Mouse (Mus musculus) CH12.LX (cell line): ENCODE results near the gene Olfr1424. TPM values are rescaled to one million over a fixed set of nuclear protein-coding genes. Genes with fewer than 3 reads are reported as not detected.
A peak's percentile ranks its signal among the peaks of the same experiment; 100 is the strongest.

ENCODE experiments used
- DNase-seq: peaks from one replicate; pipeline ENCODE4 v3.0.0-alpha.2; 2013; ENCODE audit errors: extremely low read depth
- H3K27ac ChIP-seq: 2 replicates; pipeline ENCODE4 v1.5.1; 2012; ENCODE audit warnings: low read depth, mild to moderate bottlenecking, control low read depth, moderate library complexity; ENCODE audit not compliant: insufficient read depth
- H3K27me3 ChIP-seq: replicated peaks from 2 replicates; pipeline ENCODE3; 2012; ENCODE audit warnings: inconsistent platforms
- H3K36me3 ChIP-seq, 2 experiments: replicated peaks in 1 of 2; 2 replicates each; pipeline versions ENCODE3 to v1.6.1; 2012; ENCODE audit warnings: inconsistent platforms in 1 of 2, low read length in 1 of 2, mild to moderate bottlenecking in 1 of 2, mixed read lengths in 1 of 2, moderate library complexity in 1 of 2; ENCODE audit not compliant: control insufficient read depth in 1 of 2, insufficient read depth in 1 of 2
- H3K4me1 ChIP-seq, 2 experiments: 2 replicates each; pipeline ENCODE4 v1.6.1; 2012; ENCODE audit warnings: inconsistent platforms in 1 of 2, moderate library complexity in 1 of 2; ENCODE audit not compliant: insufficient read depth in 2 of 2, control insufficient read depth in 1 of 2
- H3K4me2 ChIP-seq: 2 replicates; pipeline ENCODE4 v1.6.1; 2012; ENCODE audit warnings: low read depth, mild to moderate bottlenecking, control low read depth; ENCODE audit not compliant: poor library complexity, insufficient read depth, severe bottlenecking
- H3K4me3 ChIP-seq, 3 experiments: fragments of 150-350 bp in 1 of 3; sonication (generic) in 1 of 3; replicated peaks in 1 of 3; 2 replicates each; pipeline versions ENCODE3 to v1.5.1; 2011 to 2012; ENCODE audit warnings: low read depth in 2 of 3, low read length in 2 of 3, mild to moderate bottlenecking in 2 of 3, moderate library complexity in 2 of 3, control low read depth in 1 of 3, improper control_type of control experiment in 1 of 3, inconsistent platforms in 1 of 3, mixed read lengths in 1 of 3; ENCODE audit not compliant: poor library complexity in 1 of 3
- H3K79me2 ChIP-seq: replicated peaks from 2 replicates; pipeline ENCODE4 v1.6.1; 2012; ENCODE audit warnings: mild to moderate bottlenecking, moderate library complexity; ENCODE audit not compliant: control insufficient read depth, poor library complexity, insufficient read depth, severe bottlenecking; ENCODE audit errors: extremely low read depth
- H3K9ac ChIP-seq: 2 replicates; pipeline ENCODE4 v1.6.1; 2012; ENCODE audit warnings: low read depth, mild to moderate bottlenecking, control low read depth, moderate library complexity; ENCODE audit not compliant: insufficient read depth
- H3K9me3 ChIP-seq: replicated peaks from 2 replicates; pipeline ENCODE3; 2012; ENCODE audit warnings: low read length, inconsistent platforms, mixed read lengths
- CHD1 ChIP-seq: IDR thresholded peaks from 2 replicates; pipeline ENCODE4 v1.6.1; 2012; ENCODE audit warnings: low read depth, low read length, improper control_type of control experiment, inconsistent platforms
- CTCF ChIP-seq, 2 experiments: IDR thresholded peaks in 1 of 2; conservative IDR thresholded peaks in 1 of 2; 2 replicates each; pipeline ENCODE4 v1.5.1; 2011 to 2012; ENCODE audit warnings: low read depth in 2 of 2, low read length in 2 of 2, improper control_type of control experiment in 1 of 2, inconsistent platforms in 1 of 2, mild to moderate bottlenecking in 1 of 2, moderate library complexity in 1 of 2
- KAT2A ChIP-seq: IDR thresholded peaks from 2 replicates; pipeline ENCODE4 v1.6.1; 2012; ENCODE audit warnings: low read length, improper control_type of control experiment, inconsistent platforms; ENCODE audit not compliant: insufficient replicate concordance
- POLR2A ChIP-seq: IDR thresholded peaks from 2 replicates; pipeline ENCODE4 v1.6.1; 2011; ENCODE audit warnings: low read depth, mild to moderate bottlenecking, improper control_type of control experiment, low read length
- TBP ChIP-seq: conservative IDR thresholded peaks from 2 replicates; pipeline ENCODE4 v1.6.1; 2011; ENCODE audit warnings: low read depth, low read length, improper control_type of control experiment
- UBTF ChIP-seq: IDR thresholded peaks from 2 replicates; pipeline ENCODE4 v1.6.1; 2012; ENCODE audit warnings: low read depth, mild to moderate bottlenecking, inconsistent platforms, low read length, improper control_type of control experiment, moderate library complexity
- USF2 ChIP-seq: conservative IDR thresholded peaks from 2 replicates; pipeline ENCODE4 v1.6.1; 2011; ENCODE audit warnings: low read depth, low read length, improper control_type of control experiment
- ZNF384 ChIP-seq: IDR thresholded peaks from 2 replicates; pipeline ENCODE4 v1.6.1; 2012; ENCODE audit warnings: low read depth, low read length, improper control_type of control experiment, inconsistent platforms
- dilution Hi-C: fragments of 300-500 bp; cut with MboI; formaldehyde crosslinking; loops from 2 replicates; pipeline ENCODE4 v1.14.3; 2020; ENCODE audit warnings: low sequenced_read_pairs; ENCODE audit not compliant: extremely low pct_unique_long_range_greater_than_20kb, extremely low pct_ligation_motif_present
- in situ Hi-C: fragments of 300-500 bp; cut with MboI; formaldehyde crosslinking; loops from 3 replicates; pipeline ENCODE4 v1.14.3; 2019; ENCODE audit warnings: low sequenced_read_pairs, low pct_ligation_motif_present, low pct_unique_long_range_greater_than_20kb, mixed read lengths
- polyA plus RNA-seq: library from polyadenylated mRNA; unstranded; fragments of >175 nt; gene quantifications from 2 replicates; pipeline ENCODE4 v1.2.1, GENCODE M21; 2012; ENCODE audit warnings: low read depth; ENCODE audit not compliant: insufficient read length
- total RNA-seq, 2 experiments: library from RNA; depleted of rRNA; stranded (reverse); fragments of 300-350 nt in 1 of 2; fragments of >200 nt in 1 of 2; gene quantifications; 2 replicates each; pipeline ENCODE4 v1.2.3; 2012 to 2014

Gene Olfr1424
- total and polyA plus RNA-seq, 3 experiments: not detected

DNA sequence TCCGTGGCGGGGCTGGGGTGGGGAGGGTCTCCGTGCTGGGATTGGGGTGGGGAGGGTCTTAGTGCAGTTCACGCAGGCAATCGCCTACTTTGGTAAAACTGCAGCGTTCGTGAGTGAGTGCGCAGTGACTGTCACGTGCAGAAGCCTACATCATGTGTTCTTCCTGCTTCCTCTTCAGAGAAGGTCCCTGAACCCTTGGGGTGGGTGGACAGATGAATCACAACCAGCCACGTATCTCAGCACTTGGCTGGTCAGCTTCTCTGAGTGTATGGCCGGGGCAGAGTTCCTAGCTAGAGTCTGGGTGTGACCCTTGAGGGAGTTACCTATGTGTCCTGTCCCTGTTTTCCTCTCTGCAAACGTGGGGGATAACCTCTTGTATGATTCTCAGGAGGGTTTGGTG is 49.3 kb downstream of the Olfr1424 start:
- peak overlapping the region; percentile 17 to 25 (median 17) for H3K4me3 ChIP-seq
- peak; percentile 52 for DNase-seq

DNA sequence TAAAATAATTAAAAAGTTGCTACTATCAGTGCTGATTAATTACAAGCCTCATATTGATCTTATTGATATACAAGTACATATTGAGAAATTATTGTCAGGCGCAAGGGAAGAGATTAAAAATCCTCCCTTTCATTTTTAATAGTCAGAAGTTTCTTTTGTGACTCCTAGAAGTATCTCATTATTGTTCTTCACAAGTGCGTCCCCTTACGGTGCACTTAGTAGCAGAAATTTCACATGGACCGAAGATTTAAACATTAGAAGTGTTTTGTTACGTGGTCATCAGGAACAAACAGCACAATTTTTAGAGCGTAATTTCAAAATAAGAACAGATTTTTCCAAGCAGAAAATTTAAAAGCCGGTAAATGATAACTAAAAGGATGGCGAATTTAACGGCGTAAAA is 49.9 kb downstream of the Olfr1424 start:
- Histone ChIP-seq H3K27me3 (no peaks in the 10 kb centered on the region), H3K9ac (peak overlapping the region; percentile 75), H3K36me3 (no peaks in the 10 kb centered on the region), H3K4me1 (peaks cover 0 to 4% of the 10 kb centered on the region in 2 experiments; a peak in 1 of 4 replicates), H3K79me2 (no peaks in the 10 kb centered on the region), H3K9me3 (no peaks in the 10 kb centered on the region), H3K4me3 (peak overlapping the region in 2 of 3 experiments; percentile 47 to 60), H3K4me2 (peak overlapping the region; percentile 21), H3K27ac (no peak overlapping the region)
- DNase-seq: no peak
- dilution Hi-C loops: no loop called here
- in situ Hi-C loops: loop anchor here (10.0 to 25.0 kb wide), 2 partner anchors 475 to 562 kb away; no protein-coding TSS in a partner anchor
- TF ChIP-seq ZNF384 (no peak), CHD1 (no peak)

More for the DNA sequence above, 49.3 kb downstream of the Olfr1424 start:
- Histone ChIP-seq H3K4me1 (peaks cover 0 to 4% of the 10 kb centered on the region in 2 experiments; a peak in 1 of 4 replicates), H3K9me3 (no peaks in the 10 kb centered on the region), H3K27ac (no peak overlapping the region), H3K79me2 (no peaks in the 10 kb centered on the region), H3K36me3 (no peaks in the 10 kb centered on the region), H3K27me3 (no peaks in the 10 kb centered on the region), H3K4me2 (peak overlapping the region; percentile 21), H3K9ac (peak overlapping the region; percentile 75)
- in situ Hi-C loops: loop anchor here (10.0 to 25.0 kb wide), 2 partner anchors 474 to 562 kb away; no protein-coding TSS in a partner anchor
- dilution Hi-C loops: no loop called here
- peak; percentile 50 for TF ChIP-seq POLR2A
- TF ChIP-seq USF2: peak; percentile 71
- no peak for TF ChIP-seq CHD1
- 0 out of 2 replicates have a peak, but pooled peaks have one; percentile 29 for TF ChIP-seq UBTF

DNA sequence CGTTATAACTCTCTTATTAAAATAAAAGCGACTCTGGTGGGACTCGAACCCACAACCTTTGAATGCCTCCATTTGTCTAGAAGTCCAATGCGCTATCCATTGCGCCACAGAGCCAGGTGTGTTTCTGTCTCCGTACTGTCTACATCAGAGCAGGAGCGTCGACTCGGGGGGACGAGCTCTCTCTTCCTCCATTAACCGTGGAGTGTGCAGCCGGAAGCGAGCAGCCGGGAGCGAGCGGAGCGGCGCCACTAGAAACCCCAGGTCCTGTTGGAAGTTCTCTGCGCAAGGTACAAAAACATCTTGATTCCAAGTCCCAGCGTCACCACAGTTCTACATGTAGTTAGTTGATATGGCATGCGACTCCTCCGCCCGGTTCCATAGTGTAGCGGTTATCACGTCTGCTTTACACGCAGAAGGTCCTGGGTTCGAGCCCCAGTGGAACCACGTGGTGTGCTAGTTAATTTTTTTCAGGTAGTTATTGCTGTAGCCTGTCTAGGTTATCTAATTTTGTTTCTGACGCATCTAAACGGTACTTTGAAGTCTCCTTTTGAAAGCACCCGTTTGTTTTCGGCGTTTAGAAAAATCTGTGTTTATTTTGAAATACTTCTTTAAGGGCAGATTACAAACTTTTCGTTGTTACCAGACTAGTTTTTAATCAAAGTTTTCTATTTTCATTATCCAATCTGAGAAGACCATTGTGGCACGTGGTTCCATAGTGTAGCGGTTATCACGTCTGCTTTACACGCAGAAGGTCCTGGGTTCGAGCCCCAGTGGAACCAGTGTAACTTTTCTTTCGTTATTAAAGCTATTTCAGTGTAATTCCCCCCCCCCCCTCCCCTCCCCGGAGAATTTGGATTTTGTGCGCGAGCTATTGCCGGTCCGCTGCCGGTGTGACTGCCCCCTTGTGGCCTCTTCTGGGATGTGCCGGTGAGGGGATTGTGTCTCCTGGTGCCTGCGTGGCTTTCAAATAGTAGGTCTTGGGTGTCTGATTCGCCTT is 50.6 kb downstream of the Olfr1424 start:
- H3K27me3 ChIP-seq: no peaks in the 10 kb centered on the region
- in situ Hi-C loops: loop anchor here (10.0 to 25.0 kb wide), 2 partner anchors 475 to 563 kb away; no protein-coding TSS in a partner anchor
- TF ChIP-seq KAT2A: no peak
- TF ChIP-seq CTCF (conservative IDR thresholded peaks at IDR 0.05 in 1 of 2, IDR thresholded peaks at IDR 0.05 in 1 of 2; ENCODE audit: low read depth in 2 of 2, low read length in 2 of 2): 0 out of 4 replicates have a peak, but pooled peaks of 1 of the 2 experiments have one; percentile 17
- peak; percentile 97 for TF ChIP-seq TBP
- no peaks in the 10 kb centered on the region for H3K79me2 ChIP-seq
- peak; percentile 96 for DNase-seq
- peak overlapping the region; percentile 69 to 90 (median 69) for H3K4me3 ChIP-seq
- peaks cover 0 to 4% of the 10 kb centered on the region in 2 experiments; a peak in 1 of 4 replicates for H3K4me1 ChIP-seq
- dilution Hi-C loops: no loop called here
- no peak overlapping the region; the same call in 1 of the 2 replicates for H3K4me2 ChIP-seq
- no peaks in the 10 kb centered on the region for H3K36me3 ChIP-seq
- H3K9me3 ChIP-seq: no peaks in the 10 kb centered on the region
- peak overlapping the region; percentile 75 for H3K9ac ChIP-seq
- H3K27ac ChIP-seq: peak overlapping the region; percentile 38
